In the genomic region with DNA sequence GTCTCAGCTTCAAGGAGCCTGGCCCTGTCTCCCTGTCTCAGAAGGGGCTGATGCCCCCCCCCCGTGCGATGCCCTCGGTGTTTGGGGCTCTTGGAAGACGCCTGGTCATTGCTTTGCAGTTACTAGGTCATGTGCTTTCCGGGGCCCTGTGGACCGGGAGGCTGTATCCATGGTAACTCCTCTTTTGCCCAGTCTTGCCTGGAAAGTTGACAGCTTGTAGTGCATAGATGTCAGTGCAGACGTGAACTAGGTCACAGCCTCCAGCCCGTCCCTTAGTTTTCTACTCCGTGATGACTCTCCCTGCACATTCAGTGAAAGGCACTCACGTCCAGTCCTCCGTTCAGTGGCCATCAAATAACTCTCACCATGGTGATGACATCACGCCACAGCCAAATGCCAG, we compare ENCODE assay signal across 15 mouse cellular contexts. TPM values are rescaled to one million over a fixed set of nuclear protein-coding genes. Genes with fewer than 3 reads are reported as not detected.
DNase-seq lines count a peak whose midpoint lies in the region; ATAC-seq and TF ChIP-seq lines count a peak whose summit lies in the region.
"Had no signal": no experiment of that assay in that cellular context is flagged by ENCODE, and none has a peak within 500 bp of the region (broad histone marks: within the 10 kb centered on the region; RNA-seq: fewer than 3 reads in every experiment).

No protein-coding gene starts in this region.

- WGBS in heart, embryonic 12.5 days = 69% methylated on average over 12 of the region's 12 CpGs
- 74% methylated on average over 12 of the region's 12 CpGs for WGBS in stomach, postnatal 0 days
- 70% methylated on average over 12 of the region's 12 CpGs for WGBS in liver, postnatal 0 days (ENCODE audit: insufficient replicate concordance)

- H3K27me3 ChIP-seq in heart, embryonic 12.5 days (replicated peaks) = peaks cover 14% of the 10 kb centered on the region; the same call in 1 of the 2 replicates
- no peaks in the 10 kb centered on the region for H3K27me3 ChIP-seq in stomach, postnatal 0 days (ENCODE audit: control insufficient read depth, insufficient read depth, low read length)
- H3K27me3 ChIP-seq in liver, postnatal 0 days (ENCODE audit: insufficient read depth, low read length) = no peaks in the 10 kb centered on the region
- H3K27me3 ChIP-seq: limb, embryonic 15.5 days; lung, embryonic 15.5 days; stomach, embryonic 15.5 days had no signal

- H3K9ac ChIP-seq in heart, embryonic 12.5 days = no peak overlapping the region
- H3K9ac ChIP-seq in stomach, postnatal 0 days (ENCODE audit: low read length) = no peak overlapping the region
- no peak overlapping the region for H3K9ac ChIP-seq in liver, postnatal 0 days (replicated peaks)
- H3K9ac ChIP-seq: limb, embryonic 15.5 days; lung, embryonic 15.5 days; stomach, embryonic 15.5 days had no signal

- 0 out of 2 replicates have a peak, but pooled peaks have one; percentile 25 for ATAC-seq in heart, embryonic 12.5 days (ENCODE audit: insufficient number of reproducible peaks, low FRiP score)
- 0 out of 2 replicates have a peak, but pooled peaks have one; percentile 29 for ATAC-seq in stomach, postnatal 0 days (ENCODE audit: low FRiP score, low TSS enrichment)
- no peak for ATAC-seq in liver, postnatal 0 days
- no peak for ATAC-seq in inflammation-experienced regulatory T-cells, adult 6 months
- ATAC-seq: CD4-positive, CD25-positive, alpha-beta regulatory T cell, adult 4 months had no signal

- no peaks in the 10 kb centered on the region for H3K9me3 ChIP-seq in heart, embryonic 12.5 days (replicated peaks)
- H3K9me3 ChIP-seq in stomach, postnatal 0 days (ENCODE audit: control insufficient read depth, low read length) = no peaks in the 10 kb centered on the region
- H3K9me3 ChIP-seq in liver, postnatal 0 days (ENCODE audit: low read length) = no peaks in the 10 kb centered on the region
- H3K9me3 ChIP-seq: limb, embryonic 15.5 days; lung, embryonic 15.5 days; stomach, embryonic 15.5 days had no signal

- intact Hi-C loops in heart, postnatal 25 days (cut with DNase I) = no loop called here

- no peak for TF ChIP-seq EP300 in stomach, postnatal 0 days (optimal IDR thresholded peaks at IDR 0.05)
- no peak for TF ChIP-seq EP300 in liver, postnatal 0 days (IDR thresholded peaks at IDR 0.05; ENCODE audit: low read depth)

- no peak overlapping the region for H3K4me2 ChIP-seq in heart, embryonic 12.5 days
- no peak overlapping the region for H3K4me2 ChIP-seq in stomach, postnatal 0 days (replicated peaks; ENCODE audit: low read depth)
- H3K4me2 ChIP-seq in liver, postnatal 0 days (ENCODE audit: low read depth, low read length) = no peak overlapping the region
- H3K4me2 ChIP-seq: limb, embryonic 15.5 days; lung, embryonic 15.5 days; stomach, embryonic 15.5 days had no signal

- H3K4me1 ChIP-seq in heart, embryonic 12.5 days (replicated peaks) = no peaks in the 10 kb centered on the region
- no peaks in the 10 kb centered on the region for H3K4me1 ChIP-seq in stomach, postnatal 0 days (replicated peaks; ENCODE audit: control insufficient read depth, insufficient read depth)
- no peaks in the 10 kb centered on the region for H3K4me1 ChIP-seq in liver, postnatal 0 days (ENCODE audit: insufficient read depth)
- H3K4me1 ChIP-seq: limb, embryonic 15.5 days; lung, embryonic 15.5 days; stomach, embryonic 15.5 days had no signal

- H3K27ac ChIP-seq in heart, embryonic 12.5 days (ENCODE audit: poor library complexity, severe bottlenecking) = no peak overlapping the region
- no peak overlapping the region for H3K27ac ChIP-seq in stomach, postnatal 0 days (replicated peaks)
- H3K27ac ChIP-seq in liver, postnatal 0 days (ENCODE audit: low read depth) = no peak overlapping the region
- H3K27ac ChIP-seq: kidney, postnatal 0 days; left cerebral cortex, adult 2 months; limb, embryonic 15.5 days; lung, embryonic 15.5 days; stomach, embryonic 15.5 days had no signal

- no peak for TF ChIP-seq CTCF in stomach, postnatal 0 days (IDR thresholded peaks at IDR 0.05; ENCODE audit: low read depth)
- no peak for TF ChIP-seq CTCF in liver, postnatal 0 days (IDR thresholded peaks at IDR 0.05; ENCODE audit: low read depth)

- no peaks in the 10 kb centered on the region for H3K36me3 ChIP-seq in heart, embryonic 12.5 days
- H3K36me3 ChIP-seq in stomach, postnatal 0 days (ENCODE audit: control insufficient read depth, insufficient read depth, low read length) = no peaks in the 10 kb centered on the region
- no peaks in the 10 kb centered on the region for H3K36me3 ChIP-seq in liver, postnatal 0 days (replicated peaks; ENCODE audit: insufficient read depth, low read length)
- H3K36me3 ChIP-seq: limb, embryonic 15.5 days; lung, embryonic 15.5 days; stomach, embryonic 15.5 days had no signal

- DNase-seq in heart, postnatal 25 days (ENCODE audit: low spot score) = no peak
- peak; percentile 7 to 19 for DNase-seq in right cerebral cortex, adult 2 months (ENCODE audit: low spot score in 2 of 2)
- no peak for DNase-seq in right cerebral cortex, postnatal 36 days (ENCODE audit: low spot score in 2 of 2)
- peak; percentile 51 to 56 for DNase-seq in cerebellum, postnatal 14 days
- no peak for DNase-seq in stomach, postnatal 0 days (ENCODE audit: low spot score)
- no peak for DNase-seq in liver, postnatal 0 days
- DNase-seq: thymus, postnatal 14 days had no signal

- H3K4me3 ChIP-seq in heart, embryonic 12.5 days = no peak overlapping the region
- H3K4me3 ChIP-seq in stomach, postnatal 0 days (ENCODE audit: low read depth, low read length) = no peak overlapping the region
- H3K4me3 ChIP-seq in liver, postnatal 0 days (ENCODE audit: low read depth, low read length) = no peak overlapping the region
- H3K4me3 ChIP-seq: left cerebral cortex, adult 2 months; limb, embryonic 15.5 days; lung, embryonic 15.5 days; stomach, embryonic 15.5 days had no signal

RNA-seq across cellular contexts. Expression of a gene that starts 3.9 kb away (rescaled TPM):
- 4.8 and 4.9 TPM in 2 replicates for polyA plus RNA-seq in heart, embryonic 12.5 days (2016; fragmentation: Nextera tagmentation; extraction: Ambion mirVana)
- 1 to 10 TPM; 5.5 to 6.0 TPM for total RNA-seq in heart, postnatal 25 days (2021)
- polyA plus RNA-seq in stomach, postnatal 0 days (2015; fragmentation: Nextera tagmentation; extraction: Ambion mirVana) = 3.8 and 4.0 TPM in 2 replicates
- polyA plus RNA-seq in liver, postnatal 0 days (2015; fragmentation: Nextera tagmentation; extraction: Ambion mirVana) = 1.2 and 2.0 TPM in 2 replicates
- polyA plus RNA-seq in inflammation-experienced regulatory T-cells, adult 6 months (2017; shearing (Covaris generic)) = 1 to 10 TPM; 2.7 to 5.1 (median 4.2) TPM

Comparison
In these comparisons a context has a peak if more than half of its experiments do, and no peak if none do; other contexts are left out.
1. DNase-seq: peak in right cerebral cortex, adult 2 months (2 of 2) and cerebellum, postnatal 14 days (2 of 2); none in heart, postnatal 25 days (single experiment), right cerebral cortex, postnatal 36 days (0 of 2), stomach, postnatal 0 days (single experiment) and liver, postnatal 0 days (single experiment).
2. ATAC-seq: peak in heart, embryonic 12.5 days (single experiment) and stomach, postnatal 0 days (single experiment); none in liver, postnatal 0 days (single experiment) and inflammation-experienced regulatory T-cells, adult 6 months (single experiment).